Mouse (Mus musculus): ENCODE measurements at regions not wholly inside any gene's neighbourhood (a gene's known extent, or its start where the extent isn't known, plus 50 kb on each side); places are given as distances from the start of the nearest gene placed in this dataset.

DNA sequence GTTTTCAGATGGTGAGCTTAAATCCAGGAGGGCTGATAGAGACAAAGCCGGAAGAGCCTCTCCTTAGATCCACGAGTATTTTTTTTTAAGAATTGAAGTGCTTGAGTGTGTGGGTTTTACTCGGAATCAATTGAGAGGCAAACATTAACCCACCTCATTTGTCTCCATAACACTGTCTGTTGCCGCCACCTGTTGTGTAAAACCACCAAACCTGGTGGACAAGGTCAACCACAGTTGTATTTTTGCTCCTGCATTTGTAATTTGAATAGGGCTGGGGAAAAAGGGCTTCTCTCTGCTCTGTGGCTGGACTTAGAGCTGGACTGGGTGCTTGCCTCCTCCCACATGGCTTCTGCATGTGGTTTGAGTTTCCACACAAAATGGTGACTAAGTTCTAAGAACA lies 119.8 kb upstream of the Prickle1 start:
- no peak for TF ChIP-seq GATA1 (IDR thresholded peaks at IDR 0.05; ENCODE audit: borderline replicate concordance, low read length)
- no peak for TF ChIP-seq FLI1 (IDR thresholded peaks at IDR 0.05; ENCODE audit: low read length)
